Mouse (Mus musculus): ENCODE measurements at regions not wholly inside any gene's neighbourhood (a gene's known extent, or its start where the extent isn't known, plus 50 kb on each side); places are given as distances from the start of the nearest gene placed in this dataset.

DNA sequence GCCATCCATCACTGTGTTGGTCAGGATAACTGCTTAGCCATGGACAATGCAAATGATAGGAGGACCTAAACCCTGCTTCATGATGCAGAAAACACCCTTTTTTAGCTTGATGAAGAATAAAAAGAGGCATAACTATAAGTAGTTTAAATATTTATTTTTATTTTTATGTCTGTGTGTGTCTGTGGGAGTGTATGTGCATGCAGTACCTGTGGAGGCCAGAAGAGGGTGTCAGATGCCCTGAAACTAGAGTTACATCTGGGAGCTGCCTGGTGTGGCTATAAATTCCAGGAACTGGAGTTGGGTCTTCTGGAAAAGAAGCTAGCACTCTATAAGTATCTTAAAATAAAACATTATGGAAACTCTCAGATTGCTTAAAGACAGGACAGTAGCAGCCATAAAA is 224.2 kb upstream of the Fam19a5 start:
- TF ChIP-seq GATA1 (IDR thresholded peaks at IDR 0.05; ENCODE audit: borderline replicate concordance, low read length) (no peak), FLI1 (IDR thresholded peaks at IDR 0.05; ENCODE audit: low read length) (no peak)
